Mouse (Mus musculus) ovary, postnatal 10 days (tissue): ENCODE data around the gene Cacna1s.

ENCODE experiments used
- DNase-seq: peaks from one replicate; pipeline ENCODE4 v3.0.0; 2022; ENCODE audit warnings: low spot score

Cacna1s gene

GRCm38 (mm10) chr1:136051465-136051864 is 1.1 kb upstream of the Cacna1s start:
- DNase-seq, result peak; percentile 8

- no peak for DNase-seq
Observed at GRCm38 (mm10) chr1:136055771-136056170, 3.2 kb downstream of the Cacna1s start.

- no peak for DNase-seq
Observed at GRCm38 (mm10) chr1:136058594-136058993, 6.0 kb downstream of the Cacna1s start.

DNA sequence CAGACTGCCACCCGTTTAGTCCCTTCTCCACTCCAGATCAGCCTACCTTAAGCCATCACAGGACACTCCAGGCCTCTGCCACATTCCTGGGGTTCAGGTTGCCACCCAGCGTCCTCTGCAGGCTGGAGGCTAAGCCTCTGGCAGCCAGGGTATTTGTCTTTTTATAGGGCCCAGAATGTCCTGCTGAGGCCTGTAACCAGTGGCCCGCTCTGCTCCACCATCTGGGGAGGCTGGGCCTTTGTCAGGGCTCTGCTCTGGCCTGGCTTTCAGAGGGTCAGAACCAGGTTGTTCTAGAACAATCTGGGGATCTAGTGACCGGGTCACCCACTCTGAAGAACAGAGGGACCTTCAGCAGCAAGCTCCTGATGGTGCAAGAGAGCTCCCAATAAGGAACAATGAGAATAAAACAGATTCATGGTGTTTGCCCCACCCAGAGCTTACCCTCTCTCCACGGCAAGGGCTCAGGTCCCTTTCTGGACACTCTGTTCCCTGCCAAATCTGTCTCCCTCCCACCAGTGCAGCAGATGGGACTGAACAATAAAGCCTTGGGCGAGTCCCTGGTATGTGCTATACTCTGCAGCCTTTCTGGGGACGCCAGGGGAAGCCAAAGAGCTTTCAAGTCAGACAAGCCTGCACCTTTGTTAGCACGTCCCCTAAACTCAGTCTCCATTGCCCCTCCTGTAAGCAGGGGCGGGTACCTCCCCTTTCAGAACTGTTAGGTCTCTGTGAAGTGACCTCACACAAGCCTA is 8.7 kb downstream of the Cacna1s start:
- peak; percentile 27 for DNase-seq

DNA sequence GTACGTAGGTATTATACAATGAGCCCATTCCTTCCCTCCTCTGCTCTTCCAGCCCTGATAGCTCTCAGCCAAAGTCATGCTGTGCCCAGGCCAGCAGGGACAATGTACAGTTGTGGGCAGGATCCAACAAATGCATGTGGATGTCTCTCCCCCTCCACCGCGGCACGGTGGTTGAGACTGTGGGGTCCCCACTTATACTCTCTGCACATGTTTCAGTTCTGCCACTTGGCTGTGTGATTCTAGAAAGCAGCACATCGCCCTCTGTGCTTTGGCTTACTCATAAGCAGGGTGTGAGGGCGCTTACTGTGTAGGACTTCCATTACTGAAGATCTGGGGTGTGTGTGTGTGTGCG is 9.2 kb downstream of the Cacna1s start:
- no peak for DNase-seq

- no peak for DNase-seq
Observed at GRCm38 (mm10) chr1:136063991-136064390, 11.4 kb downstream of the Cacna1s start.

DNA sequence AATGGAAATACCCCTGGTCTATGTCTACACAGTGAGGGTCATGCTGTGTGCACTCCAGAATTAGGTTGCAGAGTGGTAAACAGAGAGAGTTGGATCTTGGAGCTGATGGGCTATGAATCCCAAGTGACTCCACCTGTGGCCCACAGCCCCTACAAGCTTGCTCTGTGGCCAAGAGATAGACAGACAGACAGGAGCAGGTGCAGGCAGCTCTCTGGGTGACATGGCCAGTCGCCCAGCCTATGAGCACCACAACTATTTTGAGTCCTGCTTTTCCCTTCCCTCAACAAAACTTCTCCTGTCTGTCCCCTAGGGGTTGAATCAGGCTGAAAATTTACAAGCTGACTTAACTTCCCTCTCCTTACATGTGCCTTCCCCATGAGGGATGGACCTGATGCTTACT is 14.1 kb downstream of the Cacna1s start:
- DNase-seq, result no peak

GRCm38 (mm10) chr1:136067579-136067978 is 15.0 kb downstream of the Cacna1s start:
- DNase-seq, result no peak

- DNase-seq, result no peak
Observed at GRCm38 (mm10) chr1:136076086-136076485, 23.5 kb downstream of the Cacna1s start.

- no peak for DNase-seq
Observed at GRCm38 (mm10) chr1:136077656-136078055, 25.1 kb downstream of the Cacna1s start.

- no peak for DNase-seq
Observed at GRCm38 (mm10) chr1:136081161-136081560, 28.6 kb downstream of the Cacna1s start.

DNA sequence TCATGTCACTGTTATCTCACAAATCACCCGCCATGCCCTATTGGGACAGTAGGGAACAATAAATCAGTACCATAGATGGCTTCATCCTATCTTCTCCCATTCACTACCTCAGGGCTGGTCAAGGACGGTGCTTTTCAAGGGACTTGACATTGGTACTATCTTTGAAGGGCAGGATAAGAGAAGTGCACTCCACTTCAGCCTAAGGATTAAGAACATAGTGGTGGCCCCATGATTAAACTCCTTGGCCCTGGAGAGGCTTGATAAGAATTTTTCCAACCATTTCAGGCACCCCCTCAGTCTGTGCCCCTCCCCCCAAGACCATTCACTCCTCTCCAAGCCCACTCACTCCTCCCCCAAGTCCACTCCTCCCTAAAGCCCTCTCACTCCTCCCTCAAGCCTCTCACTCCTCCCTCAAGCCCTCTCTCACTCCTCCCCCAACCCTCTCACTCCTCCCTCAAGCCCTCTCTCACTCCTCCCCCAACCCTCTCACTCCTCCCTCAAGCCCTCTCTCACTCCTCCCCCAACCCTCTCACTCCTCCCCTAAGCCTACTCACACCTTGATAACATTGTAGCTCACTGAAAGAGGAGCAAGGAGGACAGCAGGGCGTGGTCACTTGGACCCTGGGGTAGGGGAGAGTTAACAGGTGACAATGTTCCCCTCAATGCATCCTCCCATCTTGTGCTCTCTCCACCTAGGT is 33.6 kb downstream of the Cacna1s start:
- no peak for DNase-seq

DNA sequence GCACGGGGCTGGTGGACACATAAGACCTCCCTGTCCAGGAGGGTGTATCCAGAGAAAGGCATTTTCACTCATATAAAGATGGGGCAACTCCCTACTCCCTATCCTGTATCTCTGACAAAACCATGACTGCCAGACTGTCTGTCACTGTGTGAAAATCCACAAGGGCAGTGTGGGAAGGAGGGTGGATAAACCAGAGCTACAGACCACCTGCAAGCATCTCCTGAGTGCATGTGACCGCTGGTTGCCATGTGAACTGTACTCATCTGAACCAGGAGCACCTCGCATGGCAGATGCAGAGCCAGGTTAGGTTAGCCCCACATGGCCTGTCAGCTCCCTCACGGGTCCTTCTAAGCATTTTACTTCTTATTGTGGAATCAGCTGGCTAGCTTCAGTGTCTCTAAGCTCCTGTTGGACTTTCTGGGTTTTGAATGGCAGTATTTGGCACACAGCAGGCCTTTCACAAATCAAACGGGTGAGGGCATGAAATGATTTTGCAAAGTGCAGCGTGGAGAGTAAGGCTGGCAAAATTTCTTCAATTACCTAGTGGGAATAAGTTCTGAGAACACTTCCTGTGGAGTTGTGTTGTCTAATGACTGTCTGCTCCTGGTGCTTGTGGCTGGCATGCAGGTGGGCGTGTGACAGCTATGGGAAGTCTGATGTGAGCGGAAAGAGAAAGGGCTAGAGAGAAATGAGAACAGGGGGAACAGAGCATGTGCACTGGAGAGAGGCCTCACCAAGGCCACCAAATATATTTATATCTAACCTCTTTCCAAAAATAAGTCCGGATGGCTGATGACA is 37.0 kb downstream of the Cacna1s start:
- DNase-seq, result no peak

DNA sequence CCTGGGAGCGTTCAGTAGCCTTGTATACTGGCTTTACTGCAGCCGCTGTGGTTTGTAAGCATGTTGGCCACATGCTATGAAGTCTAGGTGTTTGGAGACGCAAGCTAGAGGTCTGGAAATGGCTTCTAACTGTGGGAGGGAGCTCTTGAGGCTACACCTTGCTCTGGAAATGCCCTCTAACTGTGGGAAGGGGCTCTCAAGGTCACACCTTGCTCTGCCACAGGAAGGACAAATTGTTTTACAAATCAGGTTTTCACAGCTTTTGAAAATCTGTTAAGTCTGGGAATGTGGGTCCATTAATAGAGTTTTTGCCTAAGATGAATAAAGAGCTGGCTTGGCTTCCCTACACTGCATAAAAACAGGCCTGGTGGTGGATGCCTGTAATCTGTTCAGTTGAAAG is 41.2 kb downstream of the Cacna1s start:
- DNase-seq, result no peak

- DNase-seq, result no peak
Observed at GRCm38 (mm10) chr1:136094807-136095206, 42.3 kb downstream of the Cacna1s start.

GRCm38 (mm10) chr1:136102094-136102493 is 49.5 kb downstream of the Cacna1s start:
- no peak for DNase-seq

DNA sequence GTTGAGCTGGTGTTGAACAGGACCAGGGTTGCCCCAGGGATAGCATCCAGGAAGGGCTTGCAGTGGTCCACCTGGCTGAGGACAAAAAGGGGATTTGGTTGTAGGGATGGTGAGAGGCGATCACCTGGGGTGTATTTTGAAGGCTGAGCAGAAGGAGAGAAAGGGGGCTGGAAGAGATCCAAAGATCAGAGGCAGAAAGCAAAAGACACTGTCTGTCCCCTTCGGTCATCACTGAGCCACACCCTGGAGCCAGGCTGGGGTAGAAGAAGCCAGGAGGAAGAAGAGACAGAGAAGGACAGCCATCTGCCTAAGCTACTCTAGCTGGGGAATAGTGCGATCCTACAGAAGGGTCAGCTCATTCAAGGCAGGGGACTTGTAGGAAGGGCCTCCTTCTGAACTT is 50.0 kb downstream of the Cacna1s start:
- no peak for DNase-seq

GRCm38 (mm10) chr1:136102981-136103380 is 50.4 kb downstream of the Cacna1s start:
- DNase-seq, result no peak

- DNase-seq, result no peak
Observed at GRCm38 (mm10) chr1:136103696-136104095, 51.1 kb downstream of the Cacna1s start.

DNA sequence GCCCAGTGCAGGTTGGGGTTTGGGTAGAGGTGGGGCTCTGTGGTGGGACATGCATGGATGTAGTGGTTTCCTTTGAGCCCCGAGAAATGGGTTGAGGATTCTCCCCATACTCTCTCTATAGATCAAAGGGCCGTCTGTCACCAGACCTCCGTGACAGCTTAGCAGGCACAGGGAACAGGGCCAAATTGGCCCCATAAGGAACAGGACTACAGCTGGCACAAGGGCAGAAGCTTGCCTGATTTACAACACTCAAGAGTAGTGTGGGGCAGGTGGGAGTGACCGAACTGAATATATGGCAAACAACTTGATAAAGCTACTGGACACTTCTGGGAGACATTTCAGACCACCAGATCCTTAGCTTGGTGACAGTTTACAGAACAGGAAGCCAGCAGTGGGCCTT is 52.2 kb downstream of the Cacna1s start:
- no peak for DNase-seq

GRCm38 (mm10) chr1:136109464-136109863 is 56.9 kb downstream of the Cacna1s start:
- no peak for DNase-seq

DNA sequence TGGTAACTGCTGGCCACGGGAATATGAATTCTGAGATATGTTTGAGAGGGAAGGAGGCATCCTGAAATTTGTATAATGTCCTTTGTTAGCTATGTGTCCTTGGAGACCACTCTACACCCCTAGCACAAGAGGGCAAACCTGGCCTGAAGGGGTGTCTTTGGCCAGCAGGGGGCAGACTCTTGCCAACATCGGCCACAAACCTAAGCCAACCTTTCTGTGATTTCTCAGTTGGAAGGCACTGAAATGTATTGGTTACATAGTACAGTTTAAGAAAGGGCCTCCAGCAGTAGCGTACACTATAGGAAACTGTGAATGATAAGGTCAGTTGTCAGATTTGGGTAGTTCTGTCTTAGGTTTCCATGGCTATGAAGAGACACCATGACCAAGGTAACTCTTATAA is 63.6 kb downstream of the Cacna1s start:
- no peak for DNase-seq

DNA sequence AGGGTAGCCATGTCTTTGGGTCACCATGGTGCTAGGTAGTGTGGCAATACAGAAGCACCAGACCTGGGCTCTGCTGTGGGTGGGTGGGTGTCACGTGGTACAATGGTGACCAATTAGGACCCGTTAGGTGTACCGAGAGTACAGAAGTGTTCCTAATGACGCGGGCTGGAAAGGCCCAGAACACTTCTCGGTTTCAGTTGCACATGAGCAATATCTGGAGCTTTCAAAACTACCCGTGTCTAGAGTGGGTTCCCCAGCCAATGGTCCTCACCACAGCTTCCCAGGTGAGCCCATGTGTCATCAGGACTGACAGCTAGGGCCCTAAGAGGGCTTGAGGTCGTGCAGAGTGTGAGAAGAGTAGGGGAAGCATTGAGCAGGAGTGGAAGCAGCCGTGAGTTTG is 64.5 kb downstream of the Cacna1s start:
- DNase-seq, result no peak
